Mouse (Mus musculus) CD4-positive, CD25-positive, alpha-beta regulatory T cell, adult 2 months (primary cell): Measurements from ENCODE around the gene Meis3.

ENCODE experiments used
- DNase-seq: peaks from one replicate; pipeline ENCODE4 v3.0.0-alpha.2; 2012; ENCODE audit warnings: low read depth, low spot score

Gene Meis3

GRCm38 (mm10) chr7:16208781-16209665 lies 34.1 kb downstream of the Meis3 start:
- no peak for DNase-seq

DNA sequence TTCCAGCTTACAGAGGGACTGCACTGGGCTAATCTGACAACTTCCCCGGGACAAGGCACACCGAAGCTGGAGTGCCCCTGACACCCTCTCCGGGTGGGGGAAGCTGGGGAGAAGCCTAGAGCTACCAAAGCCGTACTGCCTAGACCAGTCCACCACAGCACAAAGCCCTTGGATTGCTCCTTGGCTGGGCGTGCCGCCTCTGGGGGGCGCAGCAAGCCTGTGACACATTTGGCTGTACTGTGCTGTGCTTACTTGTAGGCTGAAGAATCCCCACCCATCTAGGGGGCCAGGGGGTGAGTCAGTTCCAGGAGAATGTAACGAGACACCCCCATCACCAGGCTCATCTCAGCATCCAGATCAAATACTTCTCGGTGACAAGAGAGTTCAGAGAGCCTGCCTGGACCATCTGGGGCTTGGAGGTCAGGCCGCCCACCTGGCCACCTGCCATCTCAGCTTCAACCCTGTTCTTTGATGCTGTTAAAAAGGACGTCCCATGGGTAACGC lies 36.0 kb downstream of the Meis3 start:
- DNase-seq: no peak

- no peak for DNase-seq
Measured at GRCm38 (mm10) chr7:16213196-16213595, 38.3 kb downstream of the Meis3 start.

- no peak for DNase-seq
Measured at GRCm38 (mm10) chr7:16213986-16214385, 39.1 kb downstream of the Meis3 start.

- DNase-seq: peak; percentile 99
Measured at GRCm38 (mm10) chr7:16221582-16222272, 46.8 kb downstream of the Meis3 start, which contains the start of gene Dhx34. TSS of gene Dhx34 (minus strand) at chr7:16222037.

- DNase-seq: no peak
Measured at GRCm38 (mm10) chr7:16229869-16230268, 55.0 kb downstream of the Meis3 start.
